Mouse (Mus musculus) central nervous system, embryonic 14 days (tissue): ENCODE data around the gene Hist2h2aa1. TPM values are rescaled to one million over a fixed set of nuclear protein-coding genes. Genes with fewer than 3 reads are reported as not detected.

ENCODE experiments used
- polyA plus RNA-seq: library from polyadenylated mRNA; depleted of rRNA; stranded (reverse); fragments of >200 nt; gene quantifications from 2 replicates; pipeline ENCODE4 v1.2.3, GENCODE M21; 2012; rRNA removed

Gene Hist2h2aa1
- 67.5 and 77.3 TPM in 2 replicates for polyA plus RNA-seq

GRCm38 (mm10) chr3:96245003-96245886 is at the start of gene Hist2h2aa1:
TSS of gene Hist2h2aa1 (plus strand) at chr3:96245497.

GRCm38 (mm10) chr3:96219661-96220130 is 25.6 kb upstream of the Hist2h2aa1 start, which contains the start of the genes Bola1 and Hist2h2ab:
TSS of gene Bola1 (minus strand) at chr3:96219709.
TSS of gene Hist2h2ab (plus strand) at chr3:96219865.

GRCm38 (mm10) chr3:96220765-96221639 is 24.3 kb upstream of the Hist2h2aa1 start, which contains the start of the genes Hist2h2ac and Hist2h2be:
TSS of gene Hist2h2ac (minus strand) at chr3:96220880.
TSS of gene Hist2h2be (plus strand) at chr3:96221119.

DNA sequence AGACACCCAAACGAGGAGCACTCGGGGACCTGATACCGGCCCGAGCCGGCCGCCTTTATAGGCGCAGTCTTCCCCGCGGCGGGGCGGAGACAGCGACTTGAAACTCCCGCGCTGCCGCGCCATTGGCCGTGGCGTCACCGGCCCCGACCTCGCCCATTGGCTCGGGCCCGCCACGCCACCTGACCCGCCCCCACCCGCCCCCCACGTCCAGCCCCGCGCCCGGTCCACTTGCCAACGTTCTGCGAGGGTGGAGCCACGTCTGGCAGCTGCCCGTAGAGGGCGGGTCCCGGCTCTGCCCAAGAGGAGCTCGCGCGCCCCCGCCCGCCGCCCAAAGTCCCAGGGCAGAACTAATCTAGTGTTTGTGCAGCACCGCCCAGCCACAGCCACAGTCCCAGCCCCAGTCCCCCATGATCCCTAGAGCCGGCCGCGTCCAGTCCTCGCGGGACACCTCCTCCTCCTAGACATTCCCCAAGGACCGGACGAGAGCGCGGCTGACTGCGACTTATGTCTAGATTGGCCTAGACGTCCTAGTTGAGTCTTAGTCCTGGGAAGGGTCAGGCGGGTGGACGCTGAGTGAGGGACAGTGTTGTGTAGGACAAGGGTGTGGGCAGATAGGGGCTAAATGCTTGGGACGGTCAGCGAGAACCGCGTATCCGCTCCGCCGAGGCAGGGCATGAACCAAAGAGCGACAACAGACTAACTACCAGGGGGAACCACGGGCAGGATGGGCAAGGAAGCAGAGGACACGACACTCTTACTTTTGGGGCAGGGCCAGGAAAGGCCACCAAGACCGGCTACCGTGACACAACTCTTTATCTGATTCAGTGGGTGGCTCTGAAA is 6.1 kb upstream of the Hist2h2aa1 start, which contains the start of gene Hist2h3c2:
Gene Hist2h3c2, minus strand, starts transcription at position 174 of the 840 bp plus-strand sequence.

DNA sequence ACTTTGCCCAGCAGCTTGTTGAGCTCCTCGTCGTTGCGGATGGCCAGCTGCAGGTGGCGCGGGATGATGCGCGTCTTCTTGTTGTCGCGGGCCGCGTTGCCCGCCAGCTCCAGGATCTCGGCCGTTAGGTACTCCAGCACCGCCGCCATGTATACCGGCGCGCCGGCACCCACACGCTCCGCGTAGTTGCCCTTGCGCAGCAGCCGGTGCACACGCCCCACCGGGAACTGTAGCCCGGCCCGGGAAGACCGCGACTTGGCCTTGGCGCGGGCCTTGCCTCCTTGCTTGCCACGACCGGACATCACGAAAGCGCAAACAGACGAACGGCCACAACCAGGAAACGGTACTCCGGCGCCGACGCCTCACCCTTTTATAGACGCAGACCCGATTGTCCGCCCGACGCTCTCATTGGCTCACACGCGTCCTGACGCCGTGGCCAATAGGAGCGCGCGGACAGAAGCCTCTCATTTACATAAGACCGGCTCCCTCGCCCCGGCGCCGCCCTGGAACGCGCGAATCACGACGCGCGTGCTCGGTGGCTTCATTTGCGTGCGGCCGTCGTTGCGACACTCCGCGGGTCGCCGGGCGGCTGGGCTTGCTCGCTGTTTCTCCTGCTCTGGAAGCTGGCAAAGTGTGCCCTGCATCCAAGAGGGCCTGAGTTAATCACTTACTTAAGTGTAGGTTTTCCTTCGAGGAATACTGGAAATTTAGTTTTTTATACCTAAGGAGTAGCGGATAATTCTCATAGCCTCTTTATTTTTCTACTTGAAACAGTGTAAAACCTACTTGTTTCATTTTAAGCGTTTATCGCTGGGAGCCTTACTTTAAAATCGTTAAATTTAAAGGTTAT is 5.1 kb upstream of the Hist2h2aa1 start, which contains the start of gene Hist2h2aa2:
Gene Hist2h2aa2, minus strand, starts transcription at position 328 of the 850 bp plus-strand sequence.

DNA sequence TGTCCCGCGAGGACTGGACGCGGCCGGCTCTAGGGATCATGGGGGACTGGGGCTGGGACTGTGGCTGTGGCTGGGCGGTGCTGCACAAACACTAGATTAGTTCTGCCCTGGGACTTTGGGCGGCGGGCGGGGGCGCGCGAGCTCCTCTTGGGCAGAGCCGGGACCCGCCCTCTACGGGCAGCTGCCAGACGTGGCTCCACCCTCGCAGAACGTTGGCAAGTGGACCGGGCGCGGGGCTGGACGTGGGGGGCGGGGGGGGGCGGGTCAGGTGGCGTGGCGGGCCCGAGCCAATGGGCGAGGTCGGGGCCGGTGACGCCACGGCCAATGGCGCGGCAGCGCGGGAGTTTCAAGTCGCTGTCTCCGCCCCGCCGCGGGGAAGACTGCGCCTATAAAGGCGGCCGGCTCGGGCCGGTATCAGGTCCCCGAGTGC is 1.1 kb downstream of the Hist2h2aa1 start, which contains the start of gene Hist2h3c1:
Gene Hist2h3c1, plus strand, starts transcription at position 259 of the 430 bp plus-strand sequence.

GRCm38 (mm10) chr3:96262979-96263550 is 17.8 kb downstream of the Hist2h2aa1 start, which contains the start of gene Hist2h4:
TSS of gene Hist2h4 (minus strand) at chr3:96263311.

GRCm38 (mm10) chr3:96268051-96268775 is 22.9 kb downstream of the Hist2h2aa1 start, which contains the start of gene Hist2h3b:
TSS of gene Hist2h3b (plus strand) at chr3:96268654.

GRCm38 (mm10) chr3:96269511-96270474 is 24.5 kb downstream of the Hist2h2aa1 start, which contains the start of gene Hist2h2bb:
TSS of gene Hist2h2bb (plus strand) at chr3:96269752.

GRCm38 (mm10) chr3:96293787-96294186 is 48.5 kb downstream of the Hist2h2aa1 start, which contains the start of gene Fcgr1:
TSS of gene Fcgr1 (minus strand) at chr3:96293969.

Other genes starting within 250 kb of the Hist2h2aa1 start
- 186 and 227 TPM in 2 replicates for gene Plekho1, start 249.5 kb upstream of the Hist2h2aa1 start, polyA plus RNA-seq
- 33.9 and 36.1 TPM in 2 replicates for gene Vps45, start 187.0 kb upstream of the Hist2h2aa1 start, polyA plus RNA-seq
- 8.3 and 10.5 TPM in 2 replicates for gene Otud7b, start 141.0 kb upstream of the Hist2h2aa1 start, polyA plus RNA-seq
- 12.5 and 18.8 TPM in 2 replicates for gene Mtmr11, start 83.5 kb upstream of the Hist2h2aa1 start, polyA plus RNA-seq
- 101 and 105 TPM in 2 replicates for gene Sf3b4, start 73.2 kb upstream of the Hist2h2aa1 start, polyA plus RNA-seq
- 89.5 and 92.3 TPM in 2 replicates for gene Sv2a, start 64.3 kb upstream of the Hist2h2aa1 start, polyA plus RNA-seq
- gene Bola1, start 25.8 kb upstream of the Hist2h2aa1 start, polyA plus RNA-seq: 51.9 and 68.2 TPM in 2 replicates
- gene Hist2h2ab, start 25.6 kb upstream of the Hist2h2aa1 start, polyA plus RNA-seq: 1.9 and 3.9 TPM in 2 replicates
- gene Hist2h2ac, start 24.6 kb upstream of the Hist2h2aa1 start, polyA plus RNA-seq: 6.5 and 9.3 TPM in 2 replicates
- 12.5 and 17.2 TPM in 2 replicates for gene Hist2h2be, start 24.4 kb upstream of the Hist2h2aa1 start, polyA plus RNA-seq
- 37.5 and 61.5 TPM in 2 replicates for gene Hist2h3c2, start 6.4 kb upstream of the Hist2h2aa1 start, polyA plus RNA-seq
- gene Hist2h2aa2, start 5.2 kb upstream of the Hist2h2aa1 start, polyA plus RNA-seq: 5.6 and 10.1 TPM in 2 replicates
- not detected in 2 replicates for gene Hist2h3c1, start 1.2 kb downstream of the Hist2h2aa1 start, polyA plus RNA-seq
- gene Hist2h4, start 17.8 kb downstream of the Hist2h2aa1 start, polyA plus RNA-seq: 6.8 and 9.5 TPM in 2 replicates
- gene Hist2h3b, start 23.2 kb downstream of the Hist2h2aa1 start, polyA plus RNA-seq: 53.0 and 82.8 TPM in 2 replicates
- 10.0 and 13.6 TPM in 2 replicates for gene Hist2h2bb, start 24.3 kb downstream of the Hist2h2aa1 start, polyA plus RNA-seq
- gene Fcgr1, start 48.5 kb downstream of the Hist2h2aa1 start, polyA plus RNA-seq: 3.4 and 4.1 TPM in 2 replicates
- gene BC107364, start 206.8 kb downstream of the Hist2h2aa1 start, polyA plus RNA-seq: not detected in 2 replicates